Mouse (Mus musculus) liver, embryonic 14.5 days (tissue): ENCODE data around the gene Otx1. TPM values are rescaled to one million over a fixed set of nuclear protein-coding genes. Genes with fewer than 3 reads are reported as not detected.

Experiments used
- ATAC-seq: fragments of 200-750 bp; cut with Nextera tagmentation; 2 replicates; pipeline ENCODE4 v1.8.0; 2017; ENCODE audit warnings: moderate number of reproducible peaks, mild to moderate bottlenecking, moderate library complexity; ENCODE audit not compliant: insufficient read depth
- DNase-seq, 3 experiments: peaks; one replicate each; pipeline ENCODE4 v3.0.0-alpha.2; 2012 to 2013; ENCODE audit warnings: low read depth in 3 of 3, low spot score in 3 of 3
- H3K27ac ChIP-seq: fragments of 300-500 bp; sonication (generic); 2 replicates; pipeline ENCODE4 v1.5.1; 2014; ENCODE audit warnings: moderate library complexity, mild to moderate bottlenecking, control low read depth, inconsistent platforms
- H3K27me3 ChIP-seq: fragments of 300-500 bp; sonication (generic); 2 replicates; pipeline ENCODE4 v1.6.1; 2014; ENCODE audit warnings: mild to moderate bottlenecking, low read length, moderate library complexity; ENCODE audit not compliant: control insufficient read depth, insufficient read depth
- H3K36me3 ChIP-seq: fragments of 300-500 bp; sonication (generic); replicated peaks from 2 replicates; pipeline ENCODE4 v1.6.1; 2014; ENCODE audit warnings: low read depth; ENCODE audit not compliant: control insufficient read depth, insufficient read depth
- H3K4me1 ChIP-seq, 2 experiments: fragments of 200-500 bp in 1 of 2; fragments of 300-500 bp in 1 of 2; sonication (generic) in 1 of 2; replicated peaks; 2 replicates each; pipeline ENCODE4 v1.6.1; 2012 to 2014; ENCODE audit warnings: antibody characterized with exemption in 1 of 2, inconsistent platforms in 1 of 2, low read length in 1 of 2; ENCODE audit not compliant: control insufficient read depth in 2 of 2, insufficient read depth in 2 of 2
- H3K4me2 ChIP-seq: fragments of 300-500 bp; sonication (generic); 2 replicates; pipeline ENCODE4 v1.6.1; 2014; ENCODE audit warnings: low read depth, mild to moderate bottlenecking, control low read depth, moderate library complexity
- H3K4me3 ChIP-seq, 2 experiments: fragments of 200-500 bp in 1 of 2; fragments of 300-500 bp in 1 of 2; sonication (generic) in 1 of 2; 2 replicates each; pipeline ENCODE4 v1.5.1; 2012 to 2014; ENCODE audit warnings: low read depth in 2 of 2, low read length in 2 of 2, mild to moderate bottlenecking in 2 of 2, control low read depth in 1 of 2, inconsistent platforms in 1 of 2, moderate library complexity in 1 of 2; ENCODE audit not compliant: insufficient read depth in 1 of 2
- H3K9ac ChIP-seq: fragments of 300-500 bp; sonication (generic); replicated peaks from 2 replicates; pipeline ENCODE4 v1.6.1; 2014; ENCODE audit warnings: mild to moderate bottlenecking, control low read depth, moderate library complexity
- H3K9me3 ChIP-seq: fragments of 300-500 bp; sonication (generic); 2 replicates; pipeline ENCODE4 v1.6.1; 2016; ENCODE audit warnings: low read length, mixed read lengths; ENCODE audit not compliant: control insufficient read depth
- CTCF ChIP-seq: IDR thresholded peaks from 2 replicates; pipeline ENCODE4 v1.5.1; 2016; ENCODE audit warnings: antibody characterized with exemption, low read depth, control low read depth
- EP300 ChIP-seq: IDR thresholded peaks from 2 replicates; pipeline ENCODE4 v1.6.1; 2016; ENCODE audit warnings: antibody characterized with exemption, low read depth
- WGBS: fragments of 180-500 bp; shearing (Covaris S2); extraction: QIAGEN DNeasy Blood & Tissue Kit; methylation state at CpG from one replicate; pipeline ENCODE4 v1.1.7; 2014; ENCODE audit not compliant: insufficient replicate concordance; 5-methylcytosine and 5-hydroxymethylcytosine counted together
- polyA plus RNA-seq, 2 experiments: library from polyadenylated mRNA; depleted of rRNA in 1 of 2; stranded (reverse) in 1 of 2; unstranded in 1 of 2; fragments of >200 nt; fragmentation: Nextera tagmentation in 1 of 2; extraction: Ambion mirVana in 1 of 2; gene quantifications; 2 replicates each; pipeline versions ENCODE4 v1.2.1 to v1.2.3; 2012 to 2014

Gene Otx1
- polyA plus RNA-seq, 2 experiments = not detected

DNA sequence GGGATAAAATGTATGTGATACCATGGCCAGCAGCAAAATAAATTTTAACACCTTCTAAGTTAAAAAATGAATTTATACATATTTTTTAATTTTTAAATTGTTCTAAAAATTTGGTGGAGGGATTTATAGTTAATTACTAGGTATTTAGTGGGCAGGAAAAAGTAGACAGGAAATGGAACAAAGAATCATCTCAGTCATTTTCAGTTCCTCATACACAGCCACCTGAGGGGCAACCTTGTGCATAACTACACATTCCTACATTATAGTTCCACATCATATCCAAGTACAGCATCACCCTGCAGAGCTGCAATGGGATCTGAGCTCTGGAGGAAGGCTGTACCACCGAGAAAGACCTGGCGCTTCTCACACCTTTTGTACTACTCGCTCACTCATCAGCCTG lies 33.8 kb downstream of the Otx1 start:
- WGBS = 77% methylated on average over 3 of the region's 3 CpGs
- H3K27me3 ChIP-seq = no peaks in the 10 kb centered on the region

DNA sequence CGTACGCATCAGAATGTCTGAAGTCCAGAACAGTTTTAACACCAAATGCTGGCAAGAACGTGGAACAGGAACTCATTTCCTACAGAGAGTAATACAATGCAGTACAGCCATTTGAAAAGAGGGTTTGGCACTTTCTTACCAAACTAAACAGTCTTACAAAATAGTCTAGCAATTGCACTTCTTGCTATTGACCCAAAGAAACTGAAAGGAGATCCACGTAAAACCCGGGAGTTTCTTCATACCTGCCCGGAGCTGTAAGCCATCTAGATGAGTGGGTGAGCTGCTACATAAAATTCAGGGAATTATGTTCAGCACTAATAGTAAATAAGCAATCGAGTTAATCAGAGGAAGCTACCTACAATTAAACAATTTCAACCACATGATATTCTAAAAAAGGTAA lies 47.5 kb downstream of the Otx1 start:
- Histone ChIP-seq H3K27me3 (no peaks in the 10 kb centered on the region), H3K9ac (no peak overlapping the region), H3K9me3 (no peaks in the 10 kb centered on the region), H3K27ac (no peak overlapping the region), H3K36me3 (no peaks in the 10 kb centered on the region), H3K4me3 (no peak overlapping the region), H3K4me1 (no peaks in the 10 kb centered on the region), H3K4me2 (no peak overlapping the region)
- no peak for TF ChIP-seq EP300
- TF ChIP-seq CTCF = no peak
- ATAC-seq = no peak
- no peak for DNase-seq
- 74% methylated on average over 7 of the region's 7 CpGs for whole genome bisulfite sequencing

More for the DNA sequence above, 33.8 kb downstream of the Otx1 start:
- no peak overlapping the region for H3K9ac ChIP-seq
- TF ChIP-seq EP300 (no peak), CTCF (no peak)
- ATAC-seq (no peak), DNase-seq (no peak)
- no peak overlapping the region for H3K27ac ChIP-seq
- H3K4me2 ChIP-seq = no peak overlapping the region
- no peaks in the 10 kb centered on the region for H3K36me3 ChIP-seq
- no peaks in the 10 kb centered on the region for H3K4me1 ChIP-seq
- no peaks in the 10 kb centered on the region for H3K9me3 ChIP-seq
- no peak overlapping the region for H3K4me3 ChIP-seq

DNA sequence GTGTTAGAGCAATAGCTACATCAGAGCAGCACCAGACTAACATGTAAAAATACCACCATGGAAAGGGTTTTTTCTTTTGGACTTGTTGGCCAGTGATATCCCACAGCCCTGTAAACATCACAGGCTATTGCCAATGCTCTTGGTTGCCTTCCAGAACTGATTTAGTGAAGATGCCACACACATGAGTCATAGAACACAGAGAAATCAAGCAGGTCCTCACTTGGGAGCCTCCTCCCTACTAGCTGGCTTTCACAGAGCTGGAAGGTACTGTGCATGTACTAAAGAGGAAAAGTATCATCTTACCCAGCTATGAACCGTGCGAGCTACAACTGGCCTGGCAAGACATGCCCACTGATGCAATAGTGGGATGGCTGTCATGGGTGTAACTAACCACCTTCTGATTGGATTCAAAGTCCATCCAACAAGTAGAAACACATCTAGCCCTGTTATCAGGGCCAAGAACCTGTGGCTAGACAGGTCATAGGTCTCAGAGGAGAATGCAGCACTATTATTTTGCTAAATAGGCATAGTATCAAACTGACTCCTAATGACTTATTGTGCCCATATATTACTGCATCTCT lies 51.0 kb downstream of the Otx1 start:
- H3K4me3 ChIP-seq = no peak overlapping the region
- H3K4me2 ChIP-seq = no peak overlapping the region
- TF ChIP-seq CTCF (no peak), EP300 (no peak)
- H3K27ac ChIP-seq = no peak overlapping the region
- no peak overlapping the region for H3K9ac ChIP-seq
- no peaks in the 10 kb centered on the region for H3K27me3 ChIP-seq
- DNase-seq (no peak), ATAC-seq (no peak)
- H3K36me3 ChIP-seq = no peaks in the 10 kb centered on the region
- no peaks in the 10 kb centered on the region for H3K9me3 ChIP-seq
- 69% methylated on average over 2 of the region's 2 CpGs for WGBS
- H3K4me1 ChIP-seq = no peaks in the 10 kb centered on the region

DNA sequence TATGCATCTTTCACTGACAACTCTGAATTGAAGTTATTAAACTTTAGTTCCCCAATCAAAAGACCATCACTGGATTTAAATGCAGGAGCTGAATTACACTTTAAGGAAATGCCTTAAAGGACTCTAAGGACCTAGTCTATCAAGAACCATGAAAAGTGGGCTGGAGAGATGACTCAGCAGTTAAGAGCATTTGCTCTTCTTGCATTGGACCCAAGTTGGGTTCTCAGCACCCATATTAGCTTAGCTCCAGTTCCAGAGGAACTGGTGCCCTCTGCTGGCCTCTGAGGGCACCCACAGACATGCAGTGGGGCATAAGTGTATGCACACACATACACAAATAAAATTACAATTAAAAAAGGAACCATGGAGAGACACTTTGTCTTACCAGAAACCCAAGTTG lies 52.6 kb downstream of the Otx1 start:
- ATAC-seq = no peak

More for the DNA sequence above, 52.6 kb downstream of the Otx1 start:
- Histone ChIP-seq H3K27ac (no peak overlapping the region), H3K4me3 (no peak overlapping the region), H3K4me2 (no peak overlapping the region), H3K27me3 (no peaks in the 10 kb centered on the region), H3K9me3 (no peaks in the 10 kb centered on the region), H3K36me3 (no peaks in the 10 kb centered on the region), H3K9ac (no peak overlapping the region), H3K4me1 (no peaks in the 10 kb centered on the region)
- TF ChIP-seq CTCF = no peak; the same call in 1 of the 2 replicates
- TF ChIP-seq EP300 = no peak
- no peak for DNase-seq
